Mouse (Mus musculus): Measurements from ENCODE around the gene Hoxd4.

Gene Hoxd4

DNA sequence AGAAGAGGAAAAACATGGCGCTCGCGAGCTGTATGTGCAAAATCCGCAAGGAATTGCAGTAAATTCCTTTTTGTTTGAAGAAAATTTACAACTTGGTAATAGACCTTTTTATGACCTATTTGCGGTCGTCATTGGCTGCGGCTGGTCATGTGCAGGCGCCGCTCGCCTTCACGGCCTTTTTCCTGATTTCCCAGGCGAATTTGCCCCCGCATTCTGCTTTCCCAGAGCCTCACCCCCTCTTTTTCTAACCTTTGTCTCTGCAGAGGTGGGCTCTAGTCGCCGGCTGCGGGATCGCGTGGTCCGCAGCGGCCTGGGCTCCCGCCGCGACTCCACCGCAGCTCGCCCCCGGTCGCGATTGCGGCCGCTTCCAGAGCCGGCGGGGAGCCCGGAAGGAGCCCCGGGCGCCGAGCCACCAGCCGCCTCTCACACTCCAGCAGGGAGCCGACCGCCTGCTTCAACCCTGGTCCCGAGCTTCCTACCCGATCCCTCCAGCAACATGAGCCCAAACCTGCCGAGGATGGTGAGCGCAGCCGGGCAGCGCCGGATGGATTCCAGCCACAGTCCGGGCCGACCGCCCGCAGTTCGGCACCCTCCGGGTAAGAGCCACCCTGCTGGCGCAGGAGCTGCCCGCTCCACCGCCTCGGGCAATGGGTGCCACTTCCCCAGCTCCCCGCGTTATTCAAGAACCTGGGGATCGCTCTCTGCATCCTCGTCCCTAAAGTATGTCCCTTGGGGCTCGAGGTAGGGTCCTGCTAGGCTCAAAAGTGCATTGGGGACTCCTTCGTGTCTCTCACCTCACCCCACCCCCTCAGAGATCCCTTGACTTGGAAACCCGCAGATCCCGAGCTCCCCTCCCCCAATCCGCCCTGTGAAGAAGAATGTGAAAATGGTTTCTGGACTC, at the start of gene Hoxd4, which contains the start of gene Hoxd3:
TSS of gene Hoxd4 (plus strand) at position 209 of the 901 bp plus-strand sequence.
TSS of gene Hoxd3 (plus strand) at position 207 of the 901 bp plus-strand sequence.
- DNase-seq (ENCODE audit: low spot score): no peak

DNA sequence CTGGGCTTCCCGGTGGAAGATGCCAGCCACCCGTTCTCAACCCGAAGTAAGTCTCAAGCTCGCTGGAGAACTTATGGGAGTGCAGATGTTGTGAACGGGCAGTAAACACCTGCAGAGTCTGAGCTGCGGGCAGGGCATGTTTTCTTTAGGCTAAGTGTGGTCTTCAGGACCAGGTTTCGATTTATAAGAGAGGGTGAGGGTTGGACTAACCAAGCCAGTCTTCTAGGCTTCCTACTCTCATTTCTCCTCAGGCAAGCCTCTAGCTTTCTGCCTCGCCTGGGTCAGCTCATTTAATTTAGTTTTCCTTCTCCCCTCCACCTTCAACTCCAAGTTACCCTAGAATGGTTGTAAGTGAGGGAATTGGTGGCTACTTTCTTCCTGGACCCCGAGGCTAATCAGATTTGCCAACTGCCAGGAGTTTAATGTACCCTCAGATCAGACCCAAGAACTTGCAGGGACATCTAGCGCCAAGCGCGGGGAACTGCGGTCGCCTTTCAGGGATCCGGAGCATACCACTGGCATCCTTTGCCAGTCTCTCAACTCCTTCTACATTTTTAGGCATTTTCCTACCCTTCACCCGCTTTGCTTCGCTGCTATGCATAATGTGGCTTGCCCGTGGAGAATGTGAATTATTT, 48.3 kb upstream of the Hoxd4 start:
- no peak for DNase-seq (ENCODE audit: low spot score)

GRCm38 (mm10) chr2:74666411-74666810, 45.3 kb upstream of the Hoxd4 start:
- no peak for DNase-seq (ENCODE audit: low spot score)

DNA sequence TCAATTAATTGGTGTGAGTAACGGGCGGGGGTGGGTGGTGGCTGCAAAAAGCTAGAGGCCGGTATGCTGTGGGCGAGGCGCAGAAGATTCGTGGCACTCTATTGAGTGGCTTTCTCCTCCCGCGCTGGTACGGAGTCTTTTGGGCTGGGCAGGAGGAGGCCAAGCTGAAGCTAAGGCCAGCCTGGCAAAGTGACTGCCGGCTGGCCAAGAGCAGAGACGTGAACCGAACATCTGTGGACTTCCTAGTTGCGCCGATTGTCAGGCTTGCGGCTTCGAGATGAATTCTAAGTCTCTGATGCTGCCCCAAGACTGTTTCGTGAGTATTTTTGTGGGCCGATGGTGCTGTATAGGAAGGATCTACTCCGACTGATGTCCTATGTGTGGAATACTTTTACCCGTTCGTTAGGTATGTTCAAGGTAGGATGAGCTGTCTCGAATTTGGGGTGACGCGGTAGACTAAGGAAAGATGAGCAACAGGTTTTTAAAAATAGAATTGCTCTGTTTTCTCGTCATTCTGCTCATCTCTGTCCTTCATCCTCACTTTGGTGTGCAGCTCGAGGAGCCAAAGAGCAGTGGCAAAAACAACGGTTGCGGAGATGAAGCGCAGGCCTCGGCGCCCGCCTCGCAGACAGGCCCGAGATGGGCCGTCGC, 44.4 kb upstream of the Hoxd4 start:
- DNase-seq (ENCODE audit: low spot score): no peak

DNA sequence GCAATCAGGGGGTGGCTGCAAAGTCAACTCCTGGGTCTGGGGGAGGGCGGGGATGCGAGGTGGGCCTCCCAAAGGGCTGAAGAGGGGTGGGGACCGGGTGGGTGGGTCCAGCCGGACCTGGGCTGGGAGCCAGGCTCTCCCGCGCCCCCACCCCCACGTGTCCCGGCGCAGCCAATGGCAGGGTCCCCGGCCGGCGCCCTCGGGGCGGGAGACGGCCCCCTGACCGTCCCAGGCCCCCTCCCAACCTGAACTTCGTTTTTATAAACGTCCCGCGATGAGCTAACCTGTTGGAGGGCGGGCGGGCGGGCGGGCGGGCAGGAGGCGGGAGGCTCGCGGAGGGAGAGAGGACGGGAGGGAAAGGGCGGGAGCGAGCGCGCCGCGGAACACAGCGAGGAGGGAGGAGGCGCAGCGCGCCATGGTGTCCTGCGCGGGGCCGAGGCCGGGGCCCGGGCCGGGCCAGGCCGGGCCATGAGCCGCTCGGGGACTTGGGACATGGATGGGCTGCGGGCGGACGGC, 43.8 kb upstream of the Hoxd4 start, which contains the start of gene Hoxd13:
TSS of gene Hoxd13 (plus strand) at position 469 of the 516 bp plus-strand sequence.
- DNase-seq (ENCODE audit: low spot score): no peak

DNA sequence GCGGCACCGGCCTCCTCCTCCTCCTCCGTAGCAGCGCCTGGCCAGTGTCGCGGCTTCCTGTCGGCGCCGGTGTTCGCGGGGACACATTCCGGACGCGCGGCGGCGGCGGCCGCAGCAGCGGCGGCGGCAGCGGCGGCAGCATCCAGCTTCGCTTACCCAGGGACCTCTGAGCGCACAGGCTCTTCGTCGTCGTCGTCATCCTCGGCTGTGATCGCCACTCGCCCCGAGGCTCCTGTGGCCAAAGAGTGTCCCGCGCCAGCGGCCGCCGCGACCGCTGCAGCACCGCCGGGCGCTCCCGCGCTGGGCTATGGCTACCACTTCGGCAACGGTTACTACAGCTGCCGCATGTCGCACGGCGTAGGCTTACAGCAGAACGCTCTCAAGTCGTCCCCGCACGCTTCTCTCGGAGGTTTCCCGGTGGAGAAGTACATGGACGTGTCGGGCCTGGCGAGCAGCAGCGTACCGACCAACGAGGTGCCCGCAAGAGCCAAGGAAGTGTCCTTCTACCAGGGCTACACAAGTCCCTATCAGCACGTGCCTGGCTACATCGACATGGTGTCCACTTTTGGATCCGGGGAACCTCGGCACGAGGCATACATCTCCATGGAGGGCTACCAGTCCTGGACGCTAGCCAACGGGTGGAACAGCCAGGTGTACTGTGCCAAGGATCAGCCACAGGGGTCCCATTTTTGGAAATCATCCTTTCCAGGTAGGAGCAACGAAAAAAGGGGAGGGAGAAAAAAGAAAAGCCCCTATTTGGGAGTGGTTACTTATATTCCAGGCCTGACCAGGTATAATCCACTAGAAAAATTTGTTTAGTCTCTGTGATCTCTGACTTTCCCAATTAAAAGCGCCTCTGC, 43.1 kb upstream of the Hoxd4 start:
- DNase-seq (ENCODE audit: low spot score): no peak

DNA sequence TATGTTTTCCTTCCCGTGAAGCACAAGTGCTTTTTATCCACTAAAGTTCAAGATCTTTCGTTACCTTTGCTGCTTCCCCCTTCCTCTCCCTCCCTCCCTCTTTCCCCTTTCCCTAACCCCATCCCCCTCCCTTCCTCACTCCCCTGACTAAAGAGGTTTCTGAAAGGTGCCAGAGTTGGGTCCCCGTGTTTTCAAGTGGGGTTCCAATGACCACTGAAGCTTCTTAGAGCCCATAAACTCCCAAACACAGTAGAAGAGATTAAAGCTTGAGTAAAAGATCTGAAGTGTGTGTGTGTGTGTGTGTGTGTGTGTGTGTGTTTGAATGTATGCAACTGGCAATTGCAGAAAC, 42.5 kb upstream of the Hoxd4 start:
- DNase-seq (ENCODE audit: low spot score): no peak

DNA sequence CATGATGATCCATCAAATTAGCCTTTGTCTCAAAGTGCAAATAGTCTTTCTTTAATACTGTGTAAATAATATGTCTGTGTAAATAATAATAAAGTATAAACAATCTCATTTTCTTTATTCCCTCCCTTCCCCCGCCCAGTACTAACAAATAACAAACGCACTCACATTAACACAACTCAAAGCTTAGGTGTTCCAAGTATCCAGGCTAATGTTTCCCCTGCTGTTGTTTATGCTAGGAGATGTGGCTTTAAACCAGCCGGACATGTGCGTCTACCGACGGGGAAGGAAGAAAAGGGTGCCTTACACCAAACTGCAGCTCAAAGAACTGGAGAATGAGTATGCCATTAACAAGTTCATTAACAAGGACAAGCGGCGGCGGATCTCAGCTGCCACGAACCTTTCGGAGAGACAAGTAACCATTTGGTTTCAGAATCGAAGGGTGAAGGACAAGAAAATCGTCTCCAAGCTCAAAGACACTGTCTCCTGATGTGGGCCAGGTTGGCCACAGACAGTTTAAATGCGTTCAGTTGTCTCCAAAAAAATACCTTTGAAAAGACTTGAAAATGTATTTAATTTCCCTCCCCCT, 42.0 kb upstream of the Hoxd4 start:
- no peak for DNase-seq (ENCODE audit: low spot score)

DNA sequence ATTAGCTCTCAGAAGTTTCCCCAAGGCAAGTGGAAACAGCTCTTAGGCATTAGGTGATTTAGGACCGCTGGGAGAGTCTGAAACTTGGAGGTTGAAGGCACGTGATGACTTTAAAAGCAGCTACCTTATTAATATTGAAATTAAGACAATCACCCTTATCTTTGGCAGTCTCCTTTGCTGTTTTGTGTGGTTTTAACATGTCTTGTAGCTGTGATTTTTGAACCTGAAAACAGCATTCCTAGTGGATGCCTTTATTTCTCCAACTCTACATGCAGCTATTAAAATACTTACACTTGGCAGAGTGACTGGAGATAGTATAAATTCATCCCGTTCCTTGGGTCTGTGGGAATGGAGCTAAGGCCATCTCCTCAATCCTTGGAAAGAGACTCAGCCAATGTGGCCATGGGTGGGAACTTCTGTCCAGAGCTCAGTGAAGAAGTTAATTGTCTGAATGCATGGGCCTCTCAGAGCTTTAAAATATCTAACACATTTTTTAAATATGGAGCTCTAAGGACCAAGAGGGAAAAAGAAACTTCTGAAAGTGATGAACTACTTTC, 41.0 kb upstream of the Hoxd4 start:
- no peak for DNase-seq (ENCODE audit: low spot score)

GRCm38 (mm10) chr2:74671847-74672246, 39.9 kb upstream of the Hoxd4 start:
- no peak for DNase-seq (ENCODE audit: low spot score)

GRCm38 (mm10) chr2:74672481-74673362, 39.0 kb upstream of the Hoxd4 start:
- no peak for DNase-seq (ENCODE audit: low spot score)

DNA sequence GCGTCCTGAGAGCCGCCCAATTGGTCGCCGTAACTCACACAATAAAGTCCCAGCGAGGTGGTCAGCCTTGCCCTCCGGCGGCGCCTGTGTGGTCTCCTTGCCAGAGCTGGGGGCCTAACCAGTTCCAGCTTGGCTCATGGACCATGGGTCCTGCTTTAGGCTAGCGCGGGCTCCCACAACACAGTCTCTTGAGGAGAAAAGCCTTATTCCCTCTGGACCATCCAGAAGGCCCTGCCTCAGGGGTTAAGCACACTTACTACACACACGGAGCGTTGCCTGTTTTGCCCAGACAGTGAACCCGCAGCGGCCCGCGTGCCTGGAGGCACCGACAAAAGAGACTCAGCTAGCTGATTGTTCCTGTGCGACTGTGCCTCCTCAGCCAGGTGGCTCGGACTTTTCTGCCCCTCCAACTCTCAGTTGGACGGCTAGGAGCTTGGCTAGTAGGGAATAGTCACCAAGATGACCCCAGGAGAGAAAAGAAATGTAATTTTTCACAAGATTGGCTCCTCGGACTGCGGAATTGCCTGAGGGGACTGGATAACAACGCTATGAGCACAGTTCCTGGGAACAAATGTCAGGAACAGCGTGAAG, 37.8 kb upstream of the Hoxd4 start:
- no peak for DNase-seq (ENCODE audit: low spot score)

DNA sequence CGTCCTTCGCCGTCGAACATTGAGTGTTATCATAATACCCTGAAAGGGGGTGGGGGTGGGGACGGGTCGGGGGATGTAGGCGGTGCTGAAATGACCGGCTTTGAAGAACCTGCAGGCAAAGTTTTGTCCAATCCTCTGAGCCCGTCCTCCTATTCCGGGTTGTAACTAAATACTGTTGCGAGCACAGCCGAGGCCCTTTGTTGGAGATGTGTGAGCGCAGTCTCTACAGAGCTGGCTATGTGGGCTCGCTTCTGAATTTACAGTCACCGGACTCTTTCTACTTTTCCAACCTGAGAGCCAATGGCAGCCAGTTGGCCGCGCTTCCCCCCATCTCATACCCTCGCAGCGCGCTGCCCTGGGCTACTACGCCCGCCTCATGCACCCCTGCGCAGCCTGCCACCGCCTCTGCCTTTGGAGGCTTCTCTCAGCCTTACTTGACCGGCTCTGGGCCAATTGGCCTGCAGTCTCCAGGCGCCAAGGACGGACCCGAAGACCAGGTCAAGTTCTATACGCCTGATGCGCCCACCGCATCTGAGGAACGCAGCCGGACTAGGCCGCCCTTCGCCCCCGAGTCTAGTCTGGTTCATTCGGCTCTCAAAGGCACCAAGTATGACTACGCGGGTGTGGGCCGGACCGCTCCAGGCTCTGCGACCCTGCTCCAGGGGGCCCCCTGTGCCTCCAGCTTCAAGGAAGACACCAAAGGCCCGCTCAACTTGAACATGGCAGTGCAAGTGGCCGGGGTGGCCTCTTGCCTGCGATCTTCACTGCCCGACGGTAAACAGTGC, 36.7 kb upstream of the Hoxd4 start, which contains the start of gene Hoxd12:
TSS of gene Hoxd12 (plus strand) at position 133 of the 785 bp plus-strand sequence.
- DNase-seq (ENCODE audit: low spot score): no peak

GRCm38 (mm10) chr2:74675666-74676282, 36.0 kb upstream of the Hoxd4 start:
- DNase-seq (ENCODE audit: low spot score): no peak

DNA sequence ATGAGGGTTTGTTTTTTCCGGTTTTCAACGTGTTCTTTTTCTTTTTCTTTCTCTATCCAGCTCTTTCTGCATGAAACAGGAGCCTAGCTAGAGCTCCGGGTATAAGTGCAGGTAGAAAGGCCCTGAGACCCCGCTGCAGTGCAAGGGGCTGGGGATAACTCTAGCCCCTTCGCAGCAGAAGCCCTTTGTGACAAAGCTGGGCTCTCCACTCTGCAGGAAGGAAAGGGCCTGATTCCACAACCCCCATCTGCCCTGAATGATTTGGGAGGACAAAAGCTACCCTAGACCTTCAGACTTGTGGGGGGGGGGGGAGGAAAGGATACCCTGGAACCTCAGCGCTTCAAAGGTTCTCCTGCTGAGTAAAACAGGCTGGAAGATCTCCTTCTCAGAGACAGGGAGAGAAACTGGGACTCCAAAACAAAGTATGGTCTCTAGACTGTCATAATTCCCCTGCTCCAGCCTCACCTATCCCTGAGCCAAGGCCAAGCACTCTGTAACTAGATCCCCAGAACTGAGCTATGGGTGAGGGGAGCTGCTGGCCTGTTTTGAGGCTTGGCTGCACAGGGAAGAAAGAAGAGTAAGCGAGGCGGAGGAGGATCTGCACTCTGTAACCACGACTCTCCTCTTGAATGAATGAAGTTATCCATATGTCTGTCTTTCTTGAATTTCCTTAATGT, 35.2 kb upstream of the Hoxd4 start:
- DNase-seq (ENCODE audit: low spot score): no peak

- no peak for DNase-seq (ENCODE audit: low spot score)
Observed at GRCm38 (mm10) chr2:74677106-74677505, 34.6 kb upstream of the Hoxd4 start.

DNA sequence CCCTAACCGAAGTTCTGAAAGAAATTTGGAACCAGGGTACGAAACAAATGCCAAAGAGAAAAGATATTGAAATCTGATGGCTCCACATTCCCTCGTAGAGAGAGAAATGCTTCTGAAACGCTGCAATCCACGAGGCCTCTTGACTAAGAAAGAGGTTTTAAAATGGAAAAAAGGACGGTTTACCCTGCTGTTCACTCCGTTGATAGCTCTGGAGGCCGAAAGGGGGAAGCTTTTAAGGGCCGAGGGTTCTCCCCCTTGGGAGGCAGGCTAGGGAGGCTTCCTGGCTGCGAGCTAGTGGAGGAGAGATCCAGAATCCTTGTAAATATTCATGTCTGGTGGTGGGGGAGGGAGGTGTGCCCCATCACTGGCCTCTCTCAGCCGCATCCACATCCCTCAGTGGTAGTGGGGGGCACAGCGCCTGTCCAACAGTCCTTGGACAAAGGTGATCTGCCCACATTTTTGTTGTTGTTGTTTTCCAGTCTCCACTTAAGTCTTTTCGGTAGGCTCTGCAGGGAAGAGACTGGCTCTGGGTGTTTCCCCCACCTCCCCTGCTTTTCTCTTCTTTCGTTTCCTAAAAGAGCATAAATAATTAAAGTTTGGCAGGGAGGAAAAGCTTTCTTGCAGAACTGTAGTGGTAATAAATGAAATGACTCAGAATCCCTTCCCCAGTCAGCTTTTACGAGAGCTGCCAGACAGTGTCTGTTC, 32.7 kb upstream of the Hoxd4 start, which contains the start of gene Hoxd11:
TSS of gene Hoxd11 (plus strand) at position 667 of the 705 bp plus-strand sequence.
- no peak for DNase-seq (ENCODE audit: low spot score)

All from ovary, adult 18-20 months (tissue).